Mouse (Mus musculus) bone marrow macrophage, adult 2 months (primary cell): ENCODE measurements around the gene Socs5.

Experiments used
- CTCF ChIP-seq: IDR thresholded peaks from 2 replicates; pipeline ENCODE4 v1.5.1; 2012; ENCODE audit warnings: low read depth, mild to moderate bottlenecking, low read length, moderate library complexity
- POLR2A ChIP-seq: IDR thresholded peaks from 2 replicates; pipeline ENCODE4 v1.6.1; 2012; ENCODE audit warnings: mild to moderate bottlenecking, low read depth, low read length, borderline replicate concordance

- TF ChIP-seq CTCF: no peak
- TF ChIP-seq POLR2A: no peak
These were observed 3.2 kb upstream of the Socs5 start for GRCm38 (mm10) chr17:87104276-87104675.
